Mouse (Mus musculus): Measurements from ENCODE around the gene Aire. TPM values are rescaled to one million over a fixed set of nuclear protein-coding genes. Genes with fewer than 3 reads are reported as not detected.
"Not testable (repeated sequence)": the region's sequence is repeated elsewhere in the genome, so short reads cannot be mapped to it uniquely, and the experiment has no call there.

The Aire gene
- polyA plus RNA-seq, 1 experiment from 2014 or later: not detected

GRCm38 (mm10) chr10:78012661-78013495 is 30.5 kb downstream of the Aire start:
- WGBS: 92% methylated on average over 18 of the region's 18 CpGs
- H3K27ac ChIP-seq (ENCODE audit: low read length): no peak overlapping the region
- H3K9ac ChIP-seq (replicated peaks; ENCODE audit: low read depth): no peak overlapping the region
- no peaks in the 10 kb centered on the region for H3K9me3 ChIP-seq (ENCODE audit: low read length)
- ATAC-seq: no peak
- no peaks in the 10 kb centered on the region for H3K36me3 ChIP-seq (ENCODE audit: insufficient read depth, low read length)
- peaks cover 11% of the 10 kb centered on the region; the same call in 1 of the 2 replicates for H3K4me1 ChIP-seq (ENCODE audit: insufficient read depth, low read depth, low read length)
- no peak overlapping the region for H3K4me2 ChIP-seq (replicated peaks; ENCODE audit: low read depth, low read length)
- TF ChIP-seq EP300 (IDR thresholded peaks at IDR 0.05) (no peak), CTCF (IDR thresholded peaks at IDR 0.05) (no peak)
- no peaks in the 10 kb centered on the region for H3K27me3 ChIP-seq (replicated peaks; ENCODE audit: insufficient read depth, low read length)
- DNase-seq (ENCODE audit: low spot score): no peak
- no peak overlapping the region for H3K4me3 ChIP-seq (ENCODE audit: low read depth, low read length)

- H3K9ac ChIP-seq (replicated peaks; ENCODE audit: low read depth); H3K9me3 ChIP-seq (ENCODE audit: low read length); DNase-seq (ENCODE audit: low spot score); H3K36me3 ChIP-seq (ENCODE audit: insufficient read depth, low read length); H3K4me3 ChIP-seq (ENCODE audit: low read depth, low read length); ATAC-seq; H3K27ac ChIP-seq (ENCODE audit: low read length); H3K4me2 ChIP-seq (replicated peaks; ENCODE audit: low read depth, low read length); H3K27me3 ChIP-seq (replicated peaks; ENCODE audit: insufficient read depth, low read length): not testable (repeated sequence)
- WGBS: 87% methylated on average over 5 of the region's 5 CpGs
- H3K4me1 ChIP-seq (ENCODE audit: insufficient read depth, low read depth, low read length): peaks cover 12% of the 10 kb centered on the region; the same call in 1 of the 2 replicates
Measured at GRCm38 (mm10) chr10:78011116-78011515, 32.3 kb downstream of the Aire start.

- Histone ChIP-seq H3K27me3 (replicated peaks; ENCODE audit: insufficient read depth, low read length) (no peaks in the 10 kb centered on the region), H3K4me2 (replicated peaks; ENCODE audit: low read depth, low read length) (peak overlapping the region; percentile 76), H3K9ac (replicated peaks; ENCODE audit: low read depth) (0 out of 2 replicates have a peak overlapping the region, but pooled peaks have one; percentile 2), H3K4me1 (ENCODE audit: insufficient read depth, low read depth, low read length) (peaks cover 12% of the 10 kb centered on the region; the same call in 1 of the 2 replicates), H3K4me3 (ENCODE audit: low read depth, low read length) (peak overlapping the region; percentile 85; the same call in 1 of the 2 replicates), H3K9me3 (ENCODE audit: low read length) (no peaks in the 10 kb centered on the region), H3K36me3 (ENCODE audit: insufficient read depth, low read length) (no peaks in the 10 kb centered on the region), H3K27ac (ENCODE audit: low read length) (peak overlapping the region; percentile 10; the same call in 1 of the 2 replicates)
- 13% methylated on average over 10 of the region's 10 CpGs for WGBS
- DNase-seq (ENCODE audit: low spot score) (no peak), ATAC-seq (no peak)
- TF ChIP-seq CTCF (IDR thresholded peaks at IDR 0.05) (no peak), EP300 (IDR thresholded peaks at IDR 0.05) (no peak)
Measured at GRCm38 (mm10) chr10:78010335-78010734, 33.1 kb downstream of the Aire start.

- peak; percentile 28 for ATAC-seq
- Histone ChIP-seq H3K27ac (ENCODE audit: low read length) (peak within 1 kb of the TSS; percentile 91), H3K4me2 (replicated peaks; ENCODE audit: low read depth, low read length) (peak within 1 kb of the TSS; percentile 76), H3K4me1 (ENCODE audit: insufficient read depth, low read depth, low read length) (peaks cover 12% of the 10 kb centered on the region; the same call in 1 of the 2 replicates), H3K36me3 (ENCODE audit: insufficient read depth, low read length) (no peaks in the 10 kb centered on the region), H3K9ac (replicated peaks; ENCODE audit: low read depth) (peak within 1 kb of the TSS; percentile 43), H3K4me3 (ENCODE audit: low read depth, low read length) (peak within 1 kb of the TSS; percentile 85), H3K27me3 (replicated peaks; ENCODE audit: insufficient read depth, low read length) (no peaks in the 10 kb centered on the region), H3K9me3 (ENCODE audit: low read length) (no peaks in the 10 kb centered on the region)
- WGBS: 2% methylated on average over 9 of the region's 9 CpGs
- TF ChIP-seq EP300 (IDR thresholded peaks at IDR 0.05) (no peak), CTCF (IDR thresholded peaks at IDR 0.05) (no peak)
- peak; percentile 74 for DNase-seq (ENCODE audit: low spot score)
Measured at GRCm38 (mm10) chr10:78009945-78010293, 33.5 kb downstream of the Aire start, which contains the start of gene Pfkl. Gene Pfkl (minus strand): TSS chr10:78010083.

- DNase-seq (ENCODE audit: low spot score): peak; percentile 97
- H3K27ac ChIP-seq (ENCODE audit: low read length): peak overlapping the region; percentile 91
- H3K9me3 ChIP-seq (ENCODE audit: low read length): no peaks in the 10 kb centered on the region
- peaks cover 12% of the 10 kb centered on the region; the same call in 1 of the 2 replicates for H3K4me1 ChIP-seq (ENCODE audit: insufficient read depth, low read depth, low read length)
- peak overlapping the region; percentile 43 for H3K9ac ChIP-seq (replicated peaks; ENCODE audit: low read depth)
- peak; percentile 83 for TF ChIP-seq CTCF (IDR thresholded peaks at IDR 0.05)
- no peak for TF ChIP-seq EP300 (IDR thresholded peaks at IDR 0.05)
- no peaks in the 10 kb centered on the region for H3K36me3 ChIP-seq (ENCODE audit: insufficient read depth, low read length)
- H3K4me2 ChIP-seq (replicated peaks; ENCODE audit: low read depth, low read length): peak overlapping the region; percentile 76
- H3K4me3 ChIP-seq (ENCODE audit: low read depth, low read length): peak overlapping the region; percentile 85
- ATAC-seq: peak; percentile 98
- H3K27me3 ChIP-seq (replicated peaks; ENCODE audit: insufficient read depth, low read length): no peaks in the 10 kb centered on the region
- under 1% methylated on average over 54 of the region's 59 CpGs for WGBS
Measured at GRCm38 (mm10) chr10:78009184-78009944, 34.0 kb downstream of the Aire start.

GRCm38 (mm10) chr10:78008169-78008568 is 35.2 kb downstream of the Aire start:
- WGBS: 62% methylated on average over 3 of the region's 3 CpGs
- Histone ChIP-seq H3K9me3 (ENCODE audit: low read length) (no peaks in the 10 kb centered on the region), H3K36me3 (ENCODE audit: insufficient read depth, low read length) (no peaks in the 10 kb centered on the region), H3K4me1 (ENCODE audit: insufficient read depth, low read depth, low read length) (peaks cover 12% of the 10 kb centered on the region; the same call in 1 of the 2 replicates), H3K27ac (ENCODE audit: low read length) (no peak overlapping the region), H3K9ac (replicated peaks; ENCODE audit: low read depth) (0 out of 2 replicates have a peak overlapping the region, but pooled peaks have one; percentile 19), H3K4me3 (ENCODE audit: low read depth, low read length) (no peak overlapping the region), H3K27me3 (replicated peaks; ENCODE audit: insufficient read depth, low read length) (no peaks in the 10 kb centered on the region), H3K4me2 (replicated peaks; ENCODE audit: low read depth, low read length) (peak overlapping the region; percentile 76)
- TF ChIP-seq EP300 (IDR thresholded peaks at IDR 0.05): no peak
- TF ChIP-seq CTCF (IDR thresholded peaks at IDR 0.05): no peak
- ATAC-seq: no peak
- DNase-seq (ENCODE audit: low spot score): no peak

All from lung, postnatal 0 days (tissue).